Mouse (Mus musculus): ENCODE measurements around the gene Cabp4. TPM values are rescaled to one million over a fixed set of nuclear protein-coding genes. Genes with fewer than 3 reads are reported as not detected.
"Not testable (repeated sequence)": the region's sequence is repeated elsewhere in the genome, so short reads cannot be mapped to it uniquely, and the experiment has no call there.

Gene Cabp4
- polyA plus RNA-seq, 1 experiment from 2014 or later = not detected

- WGBS = 91% methylated on average over 5 of the region's 5 CpGs
- ATAC-seq (replicated peaks; ENCODE audit: low FRiP score, low TSS enrichment, low read depth) (no peak), DNase-seq (ENCODE audit: low spot score) (no peak)
- no peaks in the 10 kb centered on the region for H3K27me3 ChIP-seq (replicated peaks; ENCODE audit: control insufficient read depth, insufficient read depth, low read length)
- no peak overlapping the region for H3K27ac ChIP-seq (ENCODE audit: low read depth)
- H3K36me3 ChIP-seq (ENCODE audit: control insufficient read depth, insufficient read depth, low read length) = peaks cover 6% of the 10 kb centered on the region
- H3K4me1 ChIP-seq (replicated peaks; ENCODE audit: control insufficient read depth, insufficient read depth, low read length) = peaks cover 17% of the 10 kb centered on the region
- no peak overlapping the region for H3K4me3 ChIP-seq (ENCODE audit: low read depth, low read length)
- H3K9me3 ChIP-seq (ENCODE audit: control insufficient read depth, low read length) = no peaks in the 10 kb centered on the region
- H3K9ac ChIP-seq (ENCODE audit: low read length) = no peak overlapping the region
- no peak overlapping the region for H3K4me2 ChIP-seq (ENCODE audit: low read length)
Measured at GRCm38 (mm10) chr19:4145936-4146335, 2.1 kb upstream of the Cabp4 start.

GRCm38 (mm10) chr19:4144550-4145498 lies 991 bp upstream of the Cabp4 start:
- Histone ChIP-seq H3K9ac (ENCODE audit: low read length) (no peak overlapping the region), H3K36me3 (ENCODE audit: control insufficient read depth, insufficient read depth, low read length) (no peaks in the 10 kb centered on the region; the same call in 1 of the 2 replicates), H3K27me3 (replicated peaks; ENCODE audit: control insufficient read depth, insufficient read depth, low read length) (no peaks in the 10 kb centered on the region), H3K4me2 (ENCODE audit: low read length) (no peak overlapping the region), H3K27ac (ENCODE audit: low read depth) (no peak overlapping the region), H3K4me1 (replicated peaks; ENCODE audit: control insufficient read depth, insufficient read depth, low read length) (peaks cover 16% of the 10 kb centered on the region), H3K9me3 (ENCODE audit: control insufficient read depth, low read length) (no peaks in the 10 kb centered on the region), H3K4me3 (ENCODE audit: low read depth, low read length) (no peak overlapping the region)
- DNase-seq (ENCODE audit: low spot score) (no peak), ATAC-seq (replicated peaks; ENCODE audit: low FRiP score, low TSS enrichment, low read depth) (no peak)
- 78% methylated on average over 16 of the region's 16 CpGs for WGBS

- Histone ChIP-seq H3K4me3 (ENCODE audit: low read depth, low read length) (no peak overlapping the region), H3K4me2 (ENCODE audit: low read length) (no peak overlapping the region), H3K27me3 (replicated peaks; ENCODE audit: control insufficient read depth, insufficient read depth, low read length) (no peaks in the 10 kb centered on the region), H3K9me3 (ENCODE audit: control insufficient read depth, low read length) (no peaks in the 10 kb centered on the region), H3K27ac (ENCODE audit: low read depth) (no peak overlapping the region), H3K36me3 (ENCODE audit: control insufficient read depth, insufficient read depth, low read length) (no peaks in the 10 kb centered on the region), H3K4me1 (replicated peaks; ENCODE audit: control insufficient read depth, insufficient read depth, low read length) (no peaks in the 10 kb centered on the region), H3K9ac (ENCODE audit: low read length) (no peak overlapping the region)
- 90% methylated on average over 18 of the region's 18 CpGs for WGBS
- ATAC-seq (replicated peaks; ENCODE audit: low FRiP score, low TSS enrichment, low read depth) (no peak), DNase-seq (ENCODE audit: low spot score) (no peak)
Measured at GRCm38 (mm10) chr19:4142416-4143173, 1.2 kb downstream of the Cabp4 start.

- Histone ChIP-seq H3K4me1 (replicated peaks; ENCODE audit: control insufficient read depth, insufficient read depth, low read length) (no peaks in the 10 kb centered on the region), H3K27me3 (replicated peaks; ENCODE audit: control insufficient read depth, insufficient read depth, low read length) (no peaks in the 10 kb centered on the region), H3K4me3 (ENCODE audit: low read depth, low read length) (no peak overlapping the region), H3K9ac (ENCODE audit: low read length) (no peak overlapping the region), H3K4me2 (ENCODE audit: low read length) (no peak overlapping the region), H3K27ac (ENCODE audit: low read depth) (no peak overlapping the region), H3K36me3 (ENCODE audit: control insufficient read depth, insufficient read depth, low read length) (no peaks in the 10 kb centered on the region), H3K9me3 (ENCODE audit: control insufficient read depth, low read length) (no peaks in the 10 kb centered on the region)
- 72% methylated on average over 6 of the region's 6 CpGs for WGBS
- DNase-seq (ENCODE audit: low spot score) (no peak), ATAC-seq (replicated peaks; ENCODE audit: low FRiP score, low TSS enrichment, low read depth) (no peak)
Measured at GRCm38 (mm10) chr19:4140147-4140546, 3.7 kb downstream of the Cabp4 start.

- no peaks in the 10 kb centered on the region for H3K9me3 ChIP-seq (ENCODE audit: control insufficient read depth, low read length)
- 71% methylated on average over 2 of the region's 2 CpGs for WGBS
- H3K4me1 ChIP-seq (replicated peaks; ENCODE audit: control insufficient read depth, insufficient read depth, low read length) = no peaks in the 10 kb centered on the region
- no peak within 1 kb of the TSS for H3K9ac ChIP-seq (ENCODE audit: low read length)
- ATAC-seq (replicated peaks; ENCODE audit: low FRiP score, low TSS enrichment, low read depth) (no peak), DNase-seq (ENCODE audit: low spot score) (no peak)
- no peaks in the 10 kb centered on the region for H3K27me3 ChIP-seq (replicated peaks; ENCODE audit: control insufficient read depth, insufficient read depth, low read length)
- no peak within 1 kb of the TSS for H3K27ac ChIP-seq (ENCODE audit: low read depth)
- H3K4me2 ChIP-seq (ENCODE audit: low read length) = no peak within 1 kb of the TSS
- no peaks in the 10 kb centered on the region for H3K36me3 ChIP-seq (ENCODE audit: control insufficient read depth, insufficient read depth, low read length)
- no peak within 1 kb of the TSS for H3K4me3 ChIP-seq (ENCODE audit: low read depth, low read length)
Measured at GRCm38 (mm10) chr19:4139446-4139845, 4.4 kb downstream of the Cabp4 start, which contains the start of gene Gpr152. Gpr152 (plus strand) TSS chr19:4139787.

GRCm38 (mm10) chr19:4137913-4138312 lies 5.9 kb downstream of the Cabp4 start:
- H3K27me3 ChIP-seq (replicated peaks; ENCODE audit: control insufficient read depth, insufficient read depth, low read length) = no peaks in the 10 kb centered on the region
- WGBS = 73% methylated on average over 5 of the region's 5 CpGs
- ATAC-seq (replicated peaks; ENCODE audit: low FRiP score, low TSS enrichment, low read depth) = no peak
- H3K9ac ChIP-seq (ENCODE audit: low read length) = no peak overlapping the region
- DNase-seq (ENCODE audit: low spot score) = no peak
- no peak overlapping the region for H3K4me2 ChIP-seq (ENCODE audit: low read length)
- no peaks in the 10 kb centered on the region for H3K9me3 ChIP-seq (ENCODE audit: control insufficient read depth, low read length)
- H3K36me3 ChIP-seq (ENCODE audit: control insufficient read depth, insufficient read depth, low read length) = 0 out of 2 replicates have a peak, but pooled peaks cover 5% of the 10 kb centered on the region
- H3K27ac ChIP-seq (ENCODE audit: low read depth) = no peak overlapping the region
- H3K4me1 ChIP-seq (replicated peaks; ENCODE audit: control insufficient read depth, insufficient read depth, low read length) = no peaks in the 10 kb centered on the region
- no peak overlapping the region for H3K4me3 ChIP-seq (ENCODE audit: low read depth, low read length)

- Histone ChIP-seq H3K9me3 (ENCODE audit: control insufficient read depth, low read length) (no peaks in the 10 kb centered on the region), H3K9ac (ENCODE audit: low read length) (no peak overlapping the region), H3K27me3 (replicated peaks; ENCODE audit: control insufficient read depth, insufficient read depth, low read length) (no peaks in the 10 kb centered on the region), H3K36me3 (ENCODE audit: control insufficient read depth, insufficient read depth, low read length) (peaks cover 19% of the 10 kb centered on the region), H3K4me3 (ENCODE audit: low read depth, low read length) (no peak overlapping the region), H3K27ac (ENCODE audit: low read depth) (no peak overlapping the region), H3K4me1 (replicated peaks; ENCODE audit: control insufficient read depth, insufficient read depth, low read length) (no peaks in the 10 kb centered on the region), H3K4me2 (ENCODE audit: low read length) (no peak overlapping the region)
- no peak for ATAC-seq (replicated peaks; ENCODE audit: low FRiP score, low TSS enrichment, low read depth)
- 78% methylated on average over 5 of the region's 5 CpGs for WGBS
- DNase-seq (ENCODE audit: low spot score) = no peak
Measured at GRCm38 (mm10) chr19:4136463-4136862, 7.4 kb downstream of the Cabp4 start.

GRCm38 (mm10) chr19:4135963-4136345 lies 7.9 kb downstream of the Cabp4 start:
- H3K27me3 ChIP-seq (replicated peaks; ENCODE audit: control insufficient read depth, insufficient read depth, low read length); H3K27ac ChIP-seq (ENCODE audit: low read depth); H3K4me2 ChIP-seq (ENCODE audit: low read length); DNase-seq (ENCODE audit: low spot score); H3K9me3 ChIP-seq (ENCODE audit: control insufficient read depth, low read length); H3K4me3 ChIP-seq (ENCODE audit: low read depth, low read length); H3K4me1 ChIP-seq (replicated peaks; ENCODE audit: control insufficient read depth, insufficient read depth, low read length); H3K9ac ChIP-seq (ENCODE audit: low read length): not testable (repeated sequence)
- peaks cover 25% of the 10 kb centered on the region for H3K36me3 ChIP-seq (ENCODE audit: control insufficient read depth, insufficient read depth, low read length)
- ATAC-seq (replicated peaks; ENCODE audit: low FRiP score, low TSS enrichment, low read depth) = peak; percentile 43; the same call in 1 of the 2 replicates
- 27% methylated on average over 8 of the region's 8 CpGs for WGBS
